ENCODE assay signal across 14 mouse cellular contexts in the genomic region with DNA sequence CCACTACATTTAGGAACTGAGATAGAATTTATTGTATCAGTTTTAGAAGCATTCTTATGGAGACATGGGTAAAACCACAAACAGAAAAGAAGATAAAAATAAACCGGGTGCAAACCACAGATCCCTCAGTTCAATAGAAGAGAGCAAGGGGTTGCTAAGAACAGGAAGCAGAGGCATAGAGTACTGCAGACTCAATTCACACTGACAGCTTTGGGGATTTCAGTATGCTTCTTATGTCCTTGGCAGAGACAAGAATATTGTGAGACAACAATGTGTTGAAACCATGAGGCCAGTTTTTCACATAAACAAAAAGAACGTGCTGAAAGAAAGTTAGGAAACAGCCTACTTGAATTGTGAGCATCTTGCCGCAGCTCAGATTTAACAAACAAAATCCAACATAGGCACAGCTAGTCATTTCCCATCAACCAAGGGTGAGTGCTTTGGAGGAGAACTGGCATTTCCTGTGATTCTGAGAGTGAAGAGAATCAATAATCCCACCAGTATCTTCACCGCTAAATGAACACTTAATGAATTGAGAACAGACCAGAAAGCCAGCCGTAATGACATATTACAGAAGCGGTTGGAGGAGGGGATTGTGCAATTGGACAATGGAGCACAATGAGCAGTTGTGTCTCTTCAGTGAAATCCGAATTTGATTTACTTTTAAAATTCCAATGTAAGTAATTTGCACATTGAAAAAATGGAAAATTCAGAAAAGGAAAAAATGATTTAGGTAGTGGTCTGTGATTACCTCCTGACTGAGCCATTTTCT.
A peak's percentile ranks its signal among the peaks of the same experiment; 100 is the strongest.
DNase-seq lines count a peak whose midpoint lies in the region; ATAC-seq lines count a peak whose summit lies in the region.
"Had no signal": no experiment of that assay in that cellular context is flagged by ENCODE, and none has a peak within 500 bp of the region (broad histone marks: within the 10 kb centered on the region; RNA-seq: fewer than 3 reads in every experiment).

No protein-coding gene starts in this region.

- H3K27me3 ChIP-seq in splenic B cell, adult 2 months (ENCODE audit: control insufficient read depth, insufficient read depth, low read length, poor library complexity, severe bottlenecking) = no peaks in the 10 kb centered on the region
- H3K27me3 ChIP-seq: limb, embryonic 12.5 days had no signal

- H3K36me3 ChIP-seq in splenic B cell, adult 2 months (ENCODE audit: control insufficient read depth, insufficient read depth, low read length, poor library complexity, severe bottlenecking) = no peaks in the 10 kb centered on the region
- H3K36me3 ChIP-seq: limb, embryonic 12.5 days had no signal

- peak; percentile 23 for DNase-seq in retina, embryonic 14.5 days (ENCODE audit: low spot score)
- DNase-seq in retina, postnatal 1 day = no peak
- peak; percentile 19 for DNase-seq in T-cell, adult 2 months (ENCODE audit: low spot score)
- DNase-seq in induced T-regulatory cell, adult 2 months (ENCODE audit: low read depth) = peak; percentile 12
- peak; percentile 6 for DNase-seq in splenic B cell, adult 2 months (ENCODE audit: low read depth, low spot score)
- DNase-seq in right cerebral cortex, postnatal 14 days = no peak
- DNase-seq: adrenal gland, postnatal 14 days; cerebellum, adult 9-11 months; heart, adult 18-20 months; lung, adult 2 months had no signal

- ATAC-seq in erythroid progenitor cell, adult 5-6 weeks (replicated peaks; ENCODE audit: low FRiP score, poor library complexity, severe bottlenecking) = no peak
- ATAC-seq: hindbrain, embryonic 16.5 days; midbrain, embryonic 16.5 days had no signal

Comparison
In these comparisons a context has a peak if more than half of its experiments do, and no peak if none do; other contexts are left out.
1. DNase-seq: peak in retina, embryonic 14.5 days (single experiment), T-cell, adult 2 months (single experiment), induced T-regulatory cell, adult 2 months (single experiment) and splenic B cell, adult 2 months (single experiment); none in retina, postnatal 1 day (single experiment) and right cerebral cortex, postnatal 14 days (single experiment).